Mouse (Mus musculus) midbrain, embryonic 13.5 days (tissue): Measurements from ENCODE around the gene Fhod1. TPM values are rescaled to one million over a fixed set of nuclear protein-coding genes. Genes with fewer than 3 reads are reported as not detected.

Source experiments
- ATAC-seq: fragments of 200-750 bp; cut with Nextera tagmentation; 2 replicates; pipeline ENCODE4 v1.8.0; 2017; ENCODE audit warnings: mild to moderate bottlenecking, moderate TSS enrichment, moderate library complexity
- H3K27ac ChIP-seq: fragments of 300-500 bp; sonication (generic); 2 replicates; pipeline ENCODE4 v1.5.1; 2015; ENCODE audit warnings: inconsistent platforms, mild to moderate bottlenecking, moderate library complexity
- H3K27me3 ChIP-seq: fragments of 300-500 bp; sonication (generic); 2 replicates; pipeline ENCODE4 v1.6.1; 2015; ENCODE audit warnings: mild to moderate bottlenecking, inconsistent platforms
- H3K36me3 ChIP-seq: fragments of 300-500 bp; sonication (generic); 2 replicates; pipeline ENCODE4 v1.6.1; 2015; ENCODE audit warnings: mild to moderate bottlenecking, inconsistent platforms
- H3K4me1 ChIP-seq: fragments of 300-500 bp; sonication (generic); replicated peaks from 2 replicates; pipeline ENCODE4 v1.6.1; 2015; ENCODE audit warnings: inconsistent platforms
- H3K4me2 ChIP-seq: fragments of 300-500 bp; sonication (generic); replicated peaks from 2 replicates; pipeline ENCODE4 v1.6.1; 2015; ENCODE audit warnings: moderate library complexity, mild to moderate bottlenecking, inconsistent platforms
- H3K4me3 ChIP-seq: fragments of 300-500 bp; sonication (generic); replicated peaks from 2 replicates; pipeline ENCODE4 v1.5.1; 2015; ENCODE audit warnings: mild to moderate bottlenecking, inconsistent platforms
- H3K9ac ChIP-seq: fragments of 300-500 bp; sonication (generic); replicated peaks from 2 replicates; pipeline ENCODE4 v1.6.1; 2015; ENCODE audit warnings: mild to moderate bottlenecking, inconsistent platforms
- H3K9me3 ChIP-seq: fragments of 300-500 bp; sonication (generic); 2 replicates; pipeline ENCODE4 v1.6.1; 2016; ENCODE audit warnings: mild to moderate bottlenecking, inconsistent platforms
- WGBS: fragments of 180-500 bp; shearing (Covaris S2); methylation state at CpG from one replicate; pipeline ENCODE4 v1.1.7; 2015; 5-methylcytosine and 5-hydroxymethylcytosine counted together
- polyA plus RNA-seq: library from polyadenylated mRNA; unstranded; fragments of >200 nt; fragmentation: Nextera tagmentation; extraction: Ambion mirVana; gene quantifications from 2 replicates; pipeline ENCODE4 v1.2.1, GENCODE M21; 2015

The Fhod1 gene
- polyA plus RNA-seq, 1 experiment from 2014 or later = 0.57 TPM

GRCm38 (mm10) chr8:105346611-105347427 is 934 bp downstream of the Fhod1 start:
- H3K27me3 ChIP-seq = peaks cover 19% of the 10 kb centered on the region
- peak overlapping the region; percentile 68 for H3K9ac ChIP-seq
- 2% methylated on average over 34 of the region's 34 CpGs for WGBS
- H3K4me2 ChIP-seq = peak overlapping the region; percentile 95
- H3K4me3 ChIP-seq = peak overlapping the region; percentile 56
- ATAC-seq = peak; percentile 25
- H3K9me3 ChIP-seq = no peaks in the 10 kb centered on the region
- no peak overlapping the region for H3K27ac ChIP-seq
- peaks cover 37% of the 10 kb centered on the region for H3K4me1 ChIP-seq
- no peaks in the 10 kb centered on the region for H3K36me3 ChIP-seq

DNA sequence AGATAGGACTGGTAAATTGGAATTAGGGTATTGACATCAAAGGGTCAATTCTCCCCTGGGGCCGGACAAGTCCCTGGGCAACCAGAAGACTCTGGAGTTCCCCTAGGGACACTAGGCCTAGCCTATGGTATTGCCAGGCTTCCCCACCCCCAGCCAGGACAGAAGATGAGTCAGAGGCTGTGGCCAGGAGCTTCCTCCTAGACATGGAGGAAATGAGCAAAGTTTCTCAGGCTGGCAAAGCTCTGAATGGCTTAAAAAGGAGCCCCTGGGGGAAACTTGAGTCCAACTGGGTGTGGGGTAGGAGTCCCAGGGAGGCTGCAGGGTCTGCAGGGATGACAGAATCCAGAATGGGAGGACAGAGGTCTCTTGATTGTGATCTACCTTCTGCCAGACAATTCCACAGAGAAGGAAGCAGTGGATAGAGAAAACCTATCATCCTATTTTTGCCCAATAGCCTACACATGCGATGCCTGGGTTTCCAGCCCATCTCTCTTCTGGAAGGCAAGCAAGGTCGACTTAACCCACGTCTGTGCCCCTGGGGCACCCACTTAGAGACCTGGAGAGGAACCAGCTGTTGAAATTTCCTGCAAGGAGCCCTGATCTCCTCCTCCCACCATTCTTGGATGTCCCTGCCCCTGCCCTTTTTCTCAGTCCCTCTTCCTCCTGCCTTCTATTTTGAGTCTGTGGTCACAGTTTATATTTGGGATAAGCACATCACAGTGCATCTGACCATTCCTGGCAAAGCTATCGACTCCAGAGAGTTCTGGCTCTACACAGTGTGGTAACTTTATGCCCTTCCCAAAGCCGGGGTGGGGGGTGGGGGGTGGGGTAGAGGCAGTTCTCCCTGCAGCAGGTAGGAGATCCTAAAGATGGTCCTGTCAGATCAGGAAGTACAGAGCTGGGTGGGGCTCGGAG is 2.4 kb downstream of the Fhod1 start:
- no peaks in the 10 kb centered on the region for H3K36me3 ChIP-seq
- H3K27me3 ChIP-seq = peaks cover 16% of the 10 kb centered on the region
- no peaks in the 10 kb centered on the region for H3K9me3 ChIP-seq
- H3K4me1 ChIP-seq = peaks cover 34% of the 10 kb centered on the region
- WGBS = 77% methylated on average over 7 of the region's 7 CpGs
- H3K9ac ChIP-seq = no peak overlapping the region
- no peak overlapping the region for H3K4me2 ChIP-seq
- no peak overlapping the region for H3K4me3 ChIP-seq
- no peak for ATAC-seq
- H3K27ac ChIP-seq = no peak overlapping the region

DNA sequence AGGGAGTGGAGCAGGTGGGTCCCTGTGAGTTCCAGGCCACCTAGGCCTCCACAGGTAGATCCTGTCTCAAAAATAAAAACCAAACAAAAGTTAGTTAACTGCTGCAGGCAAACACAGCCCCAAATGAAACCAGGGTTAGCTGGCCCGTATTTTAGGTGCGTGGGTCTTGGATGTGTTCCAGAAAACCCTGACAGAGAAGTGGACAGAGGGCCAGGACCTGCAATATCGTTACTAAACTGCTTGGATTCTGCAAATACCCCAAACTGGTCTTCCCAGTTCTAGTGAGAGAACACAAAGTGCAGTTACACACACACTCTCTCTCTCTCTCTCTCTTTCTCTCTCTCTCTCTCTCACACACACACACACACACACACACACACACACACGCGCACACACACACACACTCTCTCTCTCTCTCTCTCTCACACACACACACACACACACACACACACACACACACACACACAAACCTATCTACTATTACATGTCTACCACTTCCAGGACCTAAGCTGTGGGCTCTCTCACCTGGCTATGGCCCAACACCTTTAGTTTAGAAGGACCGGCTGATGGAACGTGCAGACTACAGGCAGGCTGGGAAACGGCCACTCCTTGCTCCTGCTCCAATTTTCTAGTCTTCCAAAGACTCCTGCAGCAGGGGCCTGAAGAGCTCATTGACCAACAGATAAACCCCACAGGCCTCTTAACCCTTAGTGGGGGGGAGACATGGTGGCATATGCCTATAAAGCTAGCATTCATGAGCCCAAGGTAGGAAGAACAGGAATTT is 3.8 kb downstream of the Fhod1 start:
- ATAC-seq = no peak
- Histone ChIP-seq H3K27me3 (peaks cover 16% of the 10 kb centered on the region), H3K4me2 (no peak overlapping the region), H3K4me3 (no peak overlapping the region), H3K36me3 (no peaks in the 10 kb centered on the region), H3K9ac (no peak overlapping the region), H3K9me3 (no peaks in the 10 kb centered on the region), H3K4me1 (peaks cover 26% of the 10 kb centered on the region), H3K27ac (no peak overlapping the region)
- WGBS = 77% methylated on average over 8 of the region's 8 CpGs

- no peak overlapping the region for H3K4me2 ChIP-seq
- 81% methylated on average over 4 of the region's 4 CpGs for WGBS
- no peak overlapping the region for H3K27ac ChIP-seq
- no peaks in the 10 kb centered on the region for H3K36me3 ChIP-seq
- no peaks in the 10 kb centered on the region for H3K9me3 ChIP-seq
- ATAC-seq = no peak
- peaks cover 20% of the 10 kb centered on the region for H3K4me1 ChIP-seq
- no peak overlapping the region for H3K4me3 ChIP-seq
- H3K27me3 ChIP-seq = peaks cover 16% of the 10 kb centered on the region
- no peak overlapping the region for H3K9ac ChIP-seq
Observed at GRCm38 (mm10) chr8:105342768-105343167, 5.0 kb downstream of the Fhod1 start.

DNA sequence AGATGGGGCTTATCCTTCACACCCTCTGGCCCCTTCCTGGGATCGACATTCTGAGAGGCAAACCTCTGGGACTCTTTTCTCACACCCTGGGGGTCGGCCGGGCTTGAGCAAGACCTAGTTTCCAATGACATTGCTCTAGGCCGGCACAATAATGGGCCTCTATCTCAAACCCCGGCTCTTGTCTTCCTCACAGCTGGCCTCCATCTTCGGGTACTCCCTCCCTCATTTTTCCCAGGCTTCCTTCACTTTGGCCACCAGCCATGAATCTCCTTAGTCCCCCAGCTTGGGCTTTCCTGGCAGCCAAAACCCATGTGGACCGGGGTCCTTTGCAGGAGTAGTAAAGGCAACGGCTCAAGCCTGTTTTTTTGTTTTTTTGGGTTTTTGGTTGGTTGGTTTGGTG is 6.4 kb downstream of the Fhod1 start:
- Histone ChIP-seq H3K4me3 (no peak overlapping the region), H3K9ac (no peak overlapping the region), H3K4me2 (no peak overlapping the region), H3K4me1 (peaks cover 6% of the 10 kb centered on the region), H3K36me3 (peaks cover 5% of the 10 kb centered on the region), H3K27ac (no peak overlapping the region), H3K27me3 (peaks cover 4% of the 10 kb centered on the region), H3K9me3 (no peaks in the 10 kb centered on the region)
- no peak for ATAC-seq
- 55% methylated on average over 8 of the region's 8 CpGs for WGBS

GRCm38 (mm10) chr8:105339886-105340635 is 7.7 kb downstream of the Fhod1 start:
- ATAC-seq = no peak

DNA sequence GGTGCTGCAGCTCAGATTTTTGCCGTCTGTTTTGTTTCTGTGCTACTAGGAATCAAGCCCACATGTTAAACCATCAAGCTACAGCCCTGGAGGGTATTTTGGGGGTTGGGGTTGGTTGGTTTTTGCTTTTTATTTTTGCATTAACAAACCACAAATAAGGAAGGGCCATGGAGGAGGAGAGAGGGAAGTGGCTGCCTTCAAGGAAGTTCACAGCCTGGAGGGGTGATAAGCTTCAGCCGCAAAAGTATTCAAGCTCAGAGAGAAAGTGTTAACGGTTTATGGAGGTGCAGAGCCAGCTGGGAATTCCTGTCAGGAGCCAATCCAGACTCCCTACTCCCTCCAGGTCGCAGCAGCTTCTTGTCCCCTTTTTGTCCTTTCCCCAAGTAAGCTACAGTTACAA is 8.8 kb downstream of the Fhod1 start:
- no peak overlapping the region for H3K9ac ChIP-seq
- 78% methylated on average over 4 of the region's 4 CpGs for WGBS
- H3K4me2 ChIP-seq = no peak overlapping the region
- peaks cover 4% of the 10 kb centered on the region; the same call in 1 of the 2 replicates for H3K4me1 ChIP-seq
- no peak overlapping the region for H3K27ac ChIP-seq
- no peaks in the 10 kb centered on the region for H3K27me3 ChIP-seq
- ATAC-seq = no peak
- H3K9me3 ChIP-seq = no peaks in the 10 kb centered on the region
- peaks cover 21% of the 10 kb centered on the region for H3K36me3 ChIP-seq
- no peak overlapping the region for H3K4me3 ChIP-seq

More at GRCm38 (mm10) chr8:105339886-105340635, 7.7 kb downstream of the Fhod1 start:
- WGBS = 89% methylated on average over 6 of the region's 6 CpGs
- Histone ChIP-seq H3K27me3 (no peaks in the 10 kb centered on the region), H3K4me3 (no peak overlapping the region), H3K36me3 (peaks cover 13% of the 10 kb centered on the region), H3K9me3 (no peaks in the 10 kb centered on the region), H3K27ac (no peak overlapping the region), H3K4me1 (peaks cover 4% of the 10 kb centered on the region; the same call in 1 of the 2 replicates), H3K4me2 (no peak overlapping the region), H3K9ac (no peak overlapping the region)

DNA sequence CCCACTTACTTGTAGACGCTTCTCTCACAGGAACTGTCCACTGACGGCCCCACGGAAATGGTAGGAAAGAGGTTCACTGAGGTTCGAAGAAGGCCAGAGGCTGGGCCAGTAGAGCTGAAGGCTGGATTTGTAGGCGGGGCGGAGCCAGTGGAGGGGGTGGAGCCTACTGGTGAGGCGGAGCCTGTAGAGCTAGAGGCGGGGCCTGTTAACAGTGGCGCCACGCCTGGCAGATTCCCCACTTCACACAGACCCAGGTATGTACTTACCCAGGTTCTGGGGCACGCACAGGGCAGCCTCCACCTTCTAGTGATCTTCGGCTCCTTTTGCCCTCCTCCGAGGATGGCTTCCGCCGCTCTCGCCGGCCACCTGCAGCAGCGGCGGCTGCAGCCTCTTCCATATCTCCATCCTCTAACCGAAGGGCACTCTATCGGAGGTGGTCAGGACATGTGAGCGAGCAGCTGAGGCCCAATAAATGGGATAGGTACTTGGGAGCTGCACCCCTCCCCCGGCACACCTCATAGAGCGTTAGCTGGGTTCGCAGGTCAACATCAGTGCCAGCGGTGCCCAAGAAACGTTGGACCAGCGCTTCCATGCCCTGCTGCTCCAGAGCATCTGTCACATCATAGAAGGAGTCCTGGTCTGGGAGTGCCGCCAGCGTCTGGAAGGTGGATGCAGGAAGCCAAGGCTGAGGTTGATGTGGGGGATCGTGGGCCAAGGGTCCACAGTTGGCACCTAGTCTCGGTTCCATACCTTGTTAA is 11.2 kb downstream of the Fhod1 start:
- Histone ChIP-seq H3K4me2 (0 out of 2 replicates have a peak overlapping the region, but pooled peaks have one; percentile 9), H3K4me1 (peaks cover 4% of the 10 kb centered on the region; the same call in 1 of the 2 replicates), H3K27ac (no peak overlapping the region), H3K36me3 (peaks cover 42% of the 10 kb centered on the region), H3K9ac (no peak overlapping the region), H3K9me3 (no peaks in the 10 kb centered on the region), H3K27me3 (no peaks in the 10 kb centered on the region), H3K4me3 (no peak overlapping the region)
- WGBS = 48% methylated on average over 32 of the region's 32 CpGs
- ATAC-seq = peak; percentile 57; the same call in 1 of the 2 replicates

DNA sequence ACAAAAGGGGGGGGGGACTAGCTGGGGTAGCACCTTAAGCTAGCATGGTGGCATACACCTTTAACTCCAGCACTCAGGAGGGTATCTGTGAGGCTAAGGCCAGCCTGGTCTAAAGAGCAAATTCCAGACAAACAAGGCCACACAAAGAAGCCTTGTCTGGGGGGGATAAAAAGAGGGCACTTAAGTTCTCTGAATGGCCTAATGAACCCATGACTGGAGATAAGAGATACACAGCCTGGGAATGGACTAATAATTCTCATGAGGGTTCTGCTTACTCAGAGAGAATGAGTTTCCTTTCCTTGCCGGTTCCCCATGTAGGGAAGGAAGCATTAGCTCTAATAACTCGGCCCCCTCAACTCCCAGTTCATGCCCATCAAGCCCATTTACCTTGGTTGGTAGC is 15.2 kb downstream of the Fhod1 start:
- no peak overlapping the region for H3K27ac ChIP-seq
- no peak overlapping the region for H3K4me2 ChIP-seq
- no peaks in the 10 kb centered on the region for H3K9me3 ChIP-seq
- ATAC-seq = no peak
- no peak overlapping the region for H3K4me3 ChIP-seq
- H3K4me1 ChIP-seq = peaks cover 1% of the 10 kb centered on the region
- H3K9ac ChIP-seq = no peak overlapping the region
- H3K36me3 ChIP-seq = peaks cover 80% of the 10 kb centered on the region
- H3K27me3 ChIP-seq = no peaks in the 10 kb centered on the region
- WGBS = 74% methylated on average over 2 of the region's 2 CpGs

DNA sequence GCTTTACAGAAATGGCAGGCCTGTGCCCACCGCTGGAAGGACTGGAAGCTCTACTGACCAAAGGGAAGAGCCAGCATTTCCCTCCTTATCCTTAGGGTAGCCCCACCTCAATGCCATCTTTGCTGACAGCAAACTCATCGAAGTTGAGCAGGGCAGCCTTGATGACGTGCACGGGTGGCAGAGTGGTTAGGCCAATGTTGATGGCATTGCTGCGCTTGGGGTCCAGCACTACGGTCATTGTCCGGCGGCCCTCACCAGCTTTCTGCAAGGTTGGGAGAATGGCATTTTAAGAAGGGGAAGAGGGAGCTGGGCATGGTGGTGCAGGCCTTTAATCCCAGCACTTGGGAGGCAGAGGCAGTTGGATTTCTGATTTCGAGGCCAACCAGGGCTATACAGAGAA is 15.8 kb downstream of the Fhod1 start:
- Histone ChIP-seq H3K27ac (no peak overlapping the region), H3K9me3 (no peaks in the 10 kb centered on the region), H3K27me3 (no peaks in the 10 kb centered on the region), H3K36me3 (peaks cover 80% of the 10 kb centered on the region), H3K9ac (no peak overlapping the region), H3K4me3 (no peak overlapping the region), H3K4me1 (peaks cover 7% of the 10 kb centered on the region), H3K4me2 (no peak overlapping the region)
- 98% methylated on average over 9 of the region's 9 CpGs for WGBS
- no peak for ATAC-seq
